ENCODE assay signal across 25 mouse cellular contexts in genomic region chr6:54342223-54342622, GRCm38 (mm10).
"Had no signal": no experiment of that assay in that cellular context is flagged by ENCODE, and none has a peak within 500 bp of the region (broad histone marks: within the 10 kb centered on the region; RNA-seq: fewer than 3 reads in every experiment).

No protein-coding gene starts in this region.

- H3K4me3 ChIP-seq: heart, adult 2 months; heart, embryonic 13.5 days; heart, embryonic 15.5 days; hindbrain, embryonic 13.5 days; hindbrain, embryonic 15.5 days; layer of hippocampus, adult 2 months; left cerebral cortex, adult 2 months; limb, embryonic 10.5 days; limb, embryonic 12.5 days; liver, embryonic 13.5 days; liver, embryonic 15.5 days had no signal

- ATAC-seq: hindbrain, postnatal 0 days; intestine, embryonic 16.5 days had no signal

- H3K27ac ChIP-seq: heart, adult 2 months; heart, embryonic 13.5 days; heart, embryonic 15.5 days; hindbrain, embryonic 13.5 days; hindbrain, embryonic 15.5 days; hindbrain, postnatal 0 days; layer of hippocampus, adult 2 months; left cerebral cortex, adult 2 months; limb, embryonic 10.5 days; limb, embryonic 12.5 days; liver, embryonic 13.5 days; liver, embryonic 15.5 days had no signal

- H3K27me3 ChIP-seq: heart, embryonic 13.5 days; heart, embryonic 15.5 days; hindbrain, embryonic 13.5 days; hindbrain, embryonic 15.5 days; limb, embryonic 12.5 days; liver, embryonic 13.5 days; liver, embryonic 15.5 days had no signal

- H3K36me3 ChIP-seq: heart, embryonic 13.5 days; heart, embryonic 15.5 days; hindbrain, embryonic 13.5 days; hindbrain, embryonic 15.5 days; limb, embryonic 10.5 days; limb, embryonic 12.5 days; liver, embryonic 13.5 days; liver, embryonic 15.5 days had no signal

- H3K4me1 ChIP-seq: heart, embryonic 13.5 days; heart, embryonic 15.5 days; hindbrain, embryonic 15.5 days; limb, embryonic 10.5 days; liver, embryonic 13.5 days; liver, embryonic 15.5 days had no signal

- H3K9me3 ChIP-seq: heart, embryonic 13.5 days; heart, embryonic 15.5 days; hindbrain, embryonic 13.5 days; hindbrain, embryonic 15.5 days; limb, embryonic 10.5 days; limb, embryonic 12.5 days; liver, embryonic 13.5 days; liver, embryonic 15.5 days had no signal

- H3K4me2 ChIP-seq: heart, embryonic 11.5 days; heart, embryonic 13.5 days; heart, embryonic 15.5 days; hindbrain, embryonic 13.5 days; hindbrain, embryonic 15.5 days; limb, embryonic 12.5 days; liver, embryonic 11.5 days; liver, embryonic 13.5 days; liver, embryonic 15.5 days had no signal

- H3K9ac ChIP-seq: heart, embryonic 13.5 days; heart, embryonic 15.5 days; hindbrain, embryonic 13.5 days; hindbrain, embryonic 15.5 days; limb, embryonic 12.5 days; liver, embryonic 13.5 days; liver, embryonic 15.5 days had no signal

- DNase-seq: gastrocnemius, postnatal 14 days; gastrocnemius, postnatal 36 days; heart, adult 2 months; heart, postnatal 14 days; heart, postnatal 36 days; kidney, adult 11 months; kidney, adult 8-10 months; kidney, postnatal 10 days; kidney, postnatal 25 days; kidney, postnatal 4 days; liver; liver, embryonic 13.5 days had no signal
